Mouse (Mus musculus) ovary, adult 18-20 months (tissue): Measurements from ENCODE around the gene Psmd5.
"Not testable (repeated sequence)": the region's sequence is repeated elsewhere in the genome, so short reads cannot be mapped to it uniquely, and the experiment has no call there.

Experiments used
- DNase-seq: peaks from one replicate; pipeline ENCODE4 v3.0.0; 2022; ENCODE audit warnings: low spot score, mixed read lengths

The Psmd5 gene

DNA sequence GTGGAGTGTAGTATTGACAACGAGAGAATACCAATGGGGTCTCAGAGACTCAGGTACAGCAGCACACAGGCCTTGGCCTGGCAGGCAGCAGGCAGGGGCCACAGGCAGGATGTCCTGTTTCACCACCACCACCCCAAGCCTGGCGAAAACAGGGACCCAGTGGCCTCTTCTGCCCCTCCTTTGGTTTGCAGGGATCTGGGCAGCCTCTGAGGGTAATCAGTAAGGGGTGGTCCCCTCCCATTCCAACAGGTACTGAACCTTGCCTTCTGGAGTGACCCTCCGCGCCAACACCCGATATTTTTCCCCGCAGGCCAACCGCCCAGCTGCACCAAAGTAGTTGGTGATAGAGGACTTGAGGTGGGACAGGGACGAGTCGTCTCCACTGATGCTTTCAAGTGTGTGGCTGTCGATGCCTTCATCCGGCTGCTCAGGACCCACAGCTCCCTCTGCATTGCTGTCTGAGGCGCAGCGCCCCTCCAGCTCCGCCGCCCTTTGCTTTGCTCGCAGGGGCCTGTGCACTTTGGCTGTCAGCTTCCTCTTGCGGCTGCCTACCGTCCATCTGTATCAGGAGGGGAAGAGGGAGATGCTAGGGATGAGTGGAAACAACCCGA lies 20.8 kb upstream of the Psmd5 start:
- no peak for DNase-seq

DNA sequence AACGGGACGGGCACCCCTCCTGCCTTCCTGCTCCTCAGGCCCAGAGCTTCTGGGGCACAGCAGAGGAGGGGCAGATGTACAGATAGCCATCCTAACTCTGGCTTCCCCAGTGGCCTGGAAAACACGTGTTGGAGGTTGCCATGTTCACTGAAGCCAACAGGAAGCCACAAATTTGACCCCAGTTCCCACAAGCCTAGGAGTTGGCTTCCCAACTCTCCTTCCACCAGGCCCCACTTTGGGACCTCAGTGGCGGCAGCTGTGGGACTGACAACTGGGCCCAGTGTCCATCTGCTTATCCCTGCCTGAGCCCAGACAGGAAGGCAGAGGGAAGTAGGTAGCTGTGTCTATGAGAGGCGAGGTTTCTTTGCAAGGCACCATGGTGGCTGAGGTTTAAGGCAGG lies 19.2 kb upstream of the Psmd5 start:
- DNase-seq, result no peak

DNA sequence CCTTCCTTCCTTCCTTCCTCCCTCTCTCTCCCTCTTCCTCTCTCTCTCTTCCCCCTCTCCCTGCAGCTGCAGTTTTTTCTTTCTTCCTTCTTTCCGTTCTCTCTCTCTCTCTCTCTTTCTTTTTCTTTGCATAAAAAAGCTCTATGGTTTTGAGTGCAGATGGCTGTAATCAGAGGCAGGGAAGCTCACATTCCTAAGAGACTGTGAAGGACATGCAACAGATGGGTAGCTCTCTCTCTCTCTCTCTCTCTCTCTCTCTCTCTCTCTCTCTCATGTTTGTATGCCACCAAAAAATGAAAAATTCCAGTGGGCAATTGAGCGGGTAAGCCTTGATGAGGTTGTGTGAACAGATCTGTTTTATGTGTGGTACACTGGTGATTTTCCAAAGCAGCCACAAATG lies 9.4 kb upstream of the Psmd5 start:
- DNase-seq, result no peak

DNA sequence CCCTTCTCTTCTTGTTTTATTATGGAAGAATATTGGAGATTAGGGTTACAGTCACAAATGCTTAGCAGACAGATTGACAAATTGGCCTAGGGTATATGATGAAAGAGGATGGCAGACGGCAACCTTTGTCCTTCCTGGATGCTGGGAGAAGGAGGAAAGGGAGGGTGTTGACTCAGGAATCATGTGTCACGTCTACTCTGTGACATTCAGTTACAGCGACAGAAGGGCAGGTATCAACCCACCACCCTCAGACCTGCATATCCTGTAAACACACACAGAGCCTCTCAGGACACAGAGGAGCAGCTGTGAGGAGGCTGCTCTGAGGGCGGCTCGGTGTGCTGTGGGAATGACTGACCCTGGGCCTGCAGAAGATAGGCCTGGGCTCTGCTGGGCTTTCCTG lies 8.4 kb upstream of the Psmd5 start:
- DNase-seq, result no peak

DNA sequence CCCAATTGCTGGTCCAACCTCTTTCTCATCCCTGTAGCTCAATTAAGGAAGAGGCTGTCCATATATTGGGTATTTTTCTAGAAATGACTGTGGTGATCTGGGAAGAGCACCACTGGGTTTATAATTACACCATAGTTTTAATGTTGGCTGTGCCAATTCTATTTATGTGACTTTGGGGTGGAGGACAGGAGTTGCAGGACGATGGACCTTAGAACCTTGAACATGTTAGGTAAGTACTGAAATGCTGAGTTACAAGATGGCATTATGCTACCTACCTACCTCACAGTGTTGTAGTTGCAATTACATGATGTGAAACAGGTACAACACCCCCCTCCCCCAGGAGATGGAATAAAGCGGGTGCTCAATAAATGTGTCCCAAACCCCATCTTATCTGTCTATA lies 8.0 kb upstream of the Psmd5 start:
- DNase-seq, result no peak

DNA sequence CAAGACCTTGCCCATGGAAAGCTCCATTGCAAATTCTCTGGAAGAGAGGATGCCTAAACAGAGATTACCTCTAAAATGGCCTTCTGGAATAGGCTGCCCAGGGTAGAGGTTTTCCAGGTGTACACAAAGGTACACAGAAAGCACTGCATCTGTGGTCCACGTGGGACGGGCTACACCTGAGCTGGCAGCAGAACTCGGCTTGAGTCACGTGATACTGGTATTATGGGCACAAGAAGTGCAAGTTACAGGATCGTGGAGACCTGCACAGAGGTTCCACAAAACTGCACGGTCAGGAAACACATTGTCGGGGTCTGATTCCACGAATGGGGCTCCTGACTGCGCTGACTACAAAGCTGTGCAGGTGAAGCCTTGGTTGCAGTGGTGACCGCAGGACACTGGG lies 5.3 kb upstream of the Psmd5 start:
- DNase-seq, result no peak

DNA sequence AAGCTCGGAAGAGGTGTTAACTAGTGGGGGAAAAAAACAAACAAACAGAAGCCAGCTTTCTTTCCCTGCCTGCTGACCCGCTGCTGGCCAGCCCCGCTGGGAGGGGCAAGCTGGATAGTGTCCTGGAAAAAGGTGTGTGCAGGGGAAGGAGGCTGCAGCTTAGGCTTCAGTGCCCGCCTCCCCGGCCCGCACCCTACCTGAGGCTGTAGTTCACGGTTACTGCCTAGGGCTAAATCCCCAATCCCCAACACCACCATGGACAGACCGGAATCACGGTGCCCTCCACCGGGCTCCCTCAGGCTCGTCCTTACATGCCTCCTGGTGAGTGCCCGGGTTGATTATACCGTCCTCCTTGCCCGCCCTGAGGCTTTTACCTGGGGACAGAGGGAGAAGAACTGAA lies 497 bp downstream of the Psmd5 start, which contains the start of gene Cutal:
Gene Cutal (plus strand): TSS at position 126 of the 400 bp plus-strand sequence.
- no peak for DNase-seq

DNA sequence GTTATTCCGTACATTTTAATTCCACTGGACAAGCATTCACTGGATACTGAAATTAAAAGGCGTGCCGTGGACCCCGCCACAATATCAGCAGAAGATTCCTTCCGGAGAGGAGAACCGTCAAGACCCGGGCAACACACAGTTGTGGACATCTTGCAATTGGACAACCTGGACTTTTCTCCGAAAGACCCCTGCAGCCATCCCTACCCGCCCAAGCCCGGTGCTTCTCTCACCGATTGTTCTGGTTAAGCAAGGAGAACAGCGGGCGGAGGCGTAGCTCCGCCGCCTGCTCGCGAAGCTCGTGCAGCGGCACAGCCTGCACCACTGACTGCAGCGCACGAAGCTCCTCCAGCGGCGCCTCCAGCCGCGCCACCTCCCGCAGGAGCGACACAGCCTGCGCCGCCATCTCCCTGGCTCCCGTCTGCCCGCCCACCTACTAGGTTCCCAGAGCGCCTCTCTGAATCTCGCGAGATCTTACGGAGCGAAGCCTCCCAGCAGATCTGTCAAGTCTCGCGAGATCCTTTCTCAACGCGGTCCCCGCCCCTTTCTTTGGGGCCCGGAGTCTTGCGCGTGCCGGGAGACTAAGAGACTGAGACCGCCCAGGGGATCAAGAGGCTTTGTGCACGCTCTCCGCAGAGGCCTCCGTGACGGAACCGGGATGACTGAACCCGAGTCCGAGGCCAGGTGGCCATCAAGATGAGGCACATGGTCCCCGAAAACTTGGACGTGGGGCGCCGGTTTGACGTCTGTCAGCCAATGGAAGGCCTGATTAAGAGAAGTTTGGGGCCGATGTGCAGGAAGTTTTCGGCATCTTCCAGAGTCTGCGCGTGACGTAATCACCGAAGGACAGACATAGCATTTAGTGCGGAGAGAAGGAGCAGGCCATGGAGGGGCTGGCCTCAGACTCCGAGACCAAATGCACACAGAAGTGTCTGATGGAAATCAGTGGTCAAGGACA lies 4.0 kb downstream of the Psmd5 start:
- DNase-seq, result peak; percentile 94

DNA sequence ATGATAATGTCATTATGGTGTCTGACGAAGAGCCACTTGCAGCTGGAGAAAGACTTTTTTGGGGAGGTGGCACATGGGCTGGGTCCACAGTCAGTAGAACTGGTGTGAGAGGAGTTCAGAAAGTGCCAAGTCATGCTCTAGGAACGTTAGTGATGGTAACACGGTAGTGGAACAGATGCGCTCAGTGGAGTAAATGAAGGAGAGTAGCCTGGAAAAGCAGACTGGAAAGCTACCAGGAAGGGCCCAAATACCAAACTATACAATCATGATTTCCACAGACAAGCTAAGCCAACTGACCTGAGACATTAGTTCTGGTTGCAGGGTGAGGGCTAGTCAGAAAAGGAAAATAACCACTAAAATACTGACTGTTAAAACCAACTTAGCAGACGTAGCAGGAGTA lies 5.1 kb downstream of the Psmd5 start:
- DNase-seq, result no peak

DNA sequence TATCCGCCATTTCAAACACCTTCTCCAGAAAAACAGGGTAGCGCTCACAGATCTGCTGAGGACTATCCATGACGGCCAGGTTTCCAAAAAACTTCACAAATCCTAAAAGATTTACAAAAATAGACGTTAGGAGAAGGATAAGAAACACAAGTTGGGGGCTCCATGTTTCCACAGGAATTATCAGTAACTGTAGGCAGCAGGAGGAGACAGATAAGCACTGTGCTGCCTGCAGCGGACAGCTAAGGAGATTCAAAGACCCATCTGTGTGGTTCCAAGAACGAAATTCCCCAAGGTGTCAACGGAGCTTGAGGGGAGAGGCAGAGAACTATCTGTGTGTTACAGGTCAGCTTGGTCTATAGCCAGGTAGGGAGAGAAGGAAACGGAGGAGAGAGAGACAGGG lies 17.0 kb downstream of the Psmd5 start:
- DNase-seq, result no peak

DNA sequence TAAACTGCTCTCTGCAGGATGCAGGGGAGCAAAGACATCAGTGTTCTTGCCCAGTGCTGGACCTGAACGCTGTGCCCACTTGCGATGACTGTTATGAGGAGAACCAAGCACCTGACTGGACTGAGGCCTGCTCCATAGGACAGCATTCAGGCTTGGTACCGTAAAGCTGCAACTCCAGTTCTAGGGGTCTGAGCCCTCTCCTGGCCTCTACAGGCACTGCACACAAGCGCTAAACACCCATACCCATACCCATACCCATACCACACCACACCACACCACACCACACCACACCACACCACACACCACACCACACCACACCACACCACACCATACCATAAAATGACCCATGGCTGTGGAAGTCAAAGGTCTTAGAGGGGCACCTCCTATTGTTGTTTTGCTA lies 19.5 kb downstream of the Psmd5 start:
- DNase-seq, result no peak

DNA sequence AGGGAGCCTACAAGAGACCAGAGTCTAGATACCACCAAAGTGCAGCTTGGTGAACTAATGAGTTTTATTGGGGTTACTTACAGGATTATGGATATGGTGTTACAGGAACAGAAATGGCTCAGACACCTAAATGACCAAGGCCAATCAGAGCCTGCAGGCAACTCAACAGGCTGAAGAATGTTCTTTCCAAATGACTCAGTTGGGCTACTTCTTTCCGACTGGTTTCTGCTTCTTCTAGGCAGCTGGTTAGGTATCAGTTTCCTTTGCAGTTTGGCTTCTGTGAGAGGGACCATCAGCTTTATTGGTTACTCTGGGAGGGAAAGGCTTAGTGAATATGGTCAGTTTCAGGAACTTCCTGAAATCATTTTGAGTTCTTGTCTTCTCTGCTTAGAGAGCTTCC lies 27.1 kb downstream of the Psmd5 start:
- no peak for DNase-seq

DNA sequence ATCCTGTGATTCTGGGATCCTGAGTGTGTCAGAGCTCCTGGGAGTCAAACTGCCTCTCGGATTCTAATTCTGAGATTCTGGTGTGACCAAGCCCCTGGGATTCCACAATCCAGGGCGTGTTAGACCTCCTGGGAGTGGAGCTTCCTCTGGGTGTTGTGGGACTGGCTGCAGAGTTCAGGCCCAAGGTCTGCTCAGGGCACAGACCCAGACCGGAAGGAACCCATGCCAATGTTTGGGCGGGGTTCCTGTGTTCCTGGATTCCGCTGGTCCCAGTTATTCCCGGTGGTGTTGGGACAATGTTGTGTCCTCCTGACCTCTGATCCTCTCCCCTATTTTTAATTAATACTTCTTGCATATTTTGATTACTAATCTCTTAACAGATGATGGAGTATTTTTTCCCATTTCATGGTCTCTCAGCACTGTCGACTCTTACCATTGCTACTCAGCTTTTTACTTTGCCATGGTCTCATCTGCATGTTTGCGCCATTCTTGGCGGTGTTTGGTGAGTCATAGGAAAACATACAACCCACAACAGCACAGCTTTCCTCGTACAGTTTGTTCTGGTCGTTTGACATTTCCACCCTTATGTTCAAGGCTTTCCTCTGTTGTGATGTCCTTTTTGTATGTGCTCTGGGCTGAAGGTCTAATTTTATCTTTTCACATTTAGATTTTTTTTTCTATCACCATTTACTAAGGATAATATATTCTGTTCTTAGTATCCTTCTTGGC lies 31.4 kb downstream of the Psmd5 start:
- DNase-seq, result peak; percentile 33

DNA sequence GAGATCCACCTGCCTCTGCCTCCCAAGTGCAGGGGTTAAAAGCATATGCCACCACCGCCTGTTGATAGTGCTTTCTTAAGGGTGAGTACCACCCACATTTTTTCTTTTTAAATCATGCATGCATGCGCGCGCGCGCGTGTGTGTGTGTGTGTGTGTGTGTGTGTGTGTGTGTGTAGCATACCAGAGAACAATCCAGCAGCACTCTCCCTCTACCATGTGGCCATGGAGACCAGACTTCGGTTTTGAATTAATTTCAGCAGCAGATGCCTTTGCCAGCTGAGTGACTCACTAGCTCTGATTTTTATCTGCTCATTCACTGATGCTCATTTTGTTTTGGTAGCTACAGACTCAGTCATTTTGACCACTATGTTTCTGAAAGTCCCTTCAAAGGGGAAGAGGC lies 33.1 kb downstream of the Psmd5 start:
- DNase-seq, result no peak

DNA sequence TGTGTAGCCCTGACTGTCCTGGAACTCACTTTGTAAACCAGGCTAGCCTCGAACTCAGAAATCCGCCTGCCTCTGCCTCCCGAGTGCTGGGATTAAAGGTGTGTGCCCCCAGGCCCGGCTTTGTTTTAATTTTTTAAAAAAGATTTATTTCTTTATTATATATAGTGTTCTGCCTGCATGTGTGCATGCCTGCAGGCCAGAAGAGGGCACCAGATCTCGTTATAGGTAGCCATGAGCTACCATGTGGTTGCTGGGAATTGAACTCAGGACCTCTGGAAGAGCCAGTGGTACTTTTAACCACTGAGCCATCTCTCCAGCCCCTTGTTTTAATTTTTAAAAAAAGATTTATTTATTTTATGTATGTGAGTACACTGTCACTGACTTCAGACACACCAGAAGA lies 34.6 kb downstream of the Psmd5 start:
- not testable (repeated sequence) for DNase-seq

DNA sequence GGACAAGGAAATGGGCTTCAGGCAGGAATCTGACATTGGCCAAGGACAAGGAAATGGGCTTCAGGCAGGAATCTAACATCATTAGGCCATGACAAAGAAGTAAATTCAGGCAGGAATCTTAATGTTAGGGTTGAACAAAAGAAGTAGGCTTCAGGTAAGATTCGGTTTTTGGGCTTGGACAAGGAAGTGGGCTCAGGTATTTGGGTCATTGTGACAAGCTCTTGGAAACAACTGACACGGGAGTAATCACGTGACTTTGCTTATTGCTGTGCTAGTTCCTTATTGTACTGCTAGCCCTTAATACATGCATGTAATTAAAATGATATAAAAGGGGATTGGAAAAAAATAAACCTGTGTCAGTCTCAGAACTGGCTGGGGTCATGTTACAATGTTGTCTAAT lies 39.1 kb downstream of the Psmd5 start:
- DNase-seq, result no peak

DNA sequence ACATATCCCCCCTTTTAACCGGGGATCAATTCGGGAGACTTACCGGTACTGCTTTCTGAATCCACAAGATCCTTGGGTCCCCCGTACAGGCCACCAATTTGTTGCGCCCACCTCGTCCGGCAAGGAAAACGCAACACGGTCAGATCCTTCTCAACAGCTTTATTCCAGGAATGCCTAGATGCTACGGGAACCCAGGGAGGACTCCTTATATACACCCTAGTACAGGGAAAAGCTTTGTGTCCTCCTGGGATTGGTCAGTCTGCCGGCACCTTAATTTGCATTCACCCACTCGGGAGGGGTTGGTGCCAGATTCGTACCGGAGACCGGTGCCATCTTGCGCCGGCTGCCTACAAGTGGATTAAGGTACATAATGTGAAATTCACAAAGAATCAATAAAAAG lies 41.1 kb downstream of the Psmd5 start:
- DNase-seq, result no peak

DNA sequence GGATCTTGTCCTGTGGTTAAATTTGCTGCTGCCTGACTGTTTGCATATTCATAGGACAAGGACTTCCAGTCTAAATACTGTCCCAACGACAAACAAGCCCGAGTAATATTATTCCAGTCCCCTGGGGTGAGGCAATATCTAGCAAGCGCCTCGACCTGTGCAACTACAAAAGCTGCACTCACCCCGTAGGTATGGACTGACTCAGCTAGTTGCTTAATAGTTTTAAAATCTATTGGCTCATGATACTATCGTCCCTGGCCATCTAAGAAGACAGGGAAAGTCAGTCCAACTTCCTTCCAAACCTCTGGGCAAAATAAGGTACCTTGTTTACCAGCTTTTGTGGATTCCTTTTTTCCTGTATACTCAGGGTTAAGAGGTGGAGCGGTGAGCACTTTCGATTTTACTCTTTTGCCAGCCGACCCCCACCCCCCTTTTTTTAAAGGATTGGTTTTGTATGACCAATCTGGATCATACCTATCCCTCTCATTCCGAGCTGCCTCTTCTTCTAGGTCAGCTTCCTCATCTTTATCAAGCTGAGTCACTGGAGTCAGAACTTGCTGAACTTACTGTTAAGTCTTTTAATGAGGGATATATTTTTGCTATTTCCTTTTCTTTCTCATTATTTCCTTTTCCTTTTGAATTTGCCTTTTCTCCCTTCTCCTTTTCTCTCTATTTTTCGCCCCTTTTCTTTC lies 41.9 kb downstream of the Psmd5 start, which contains the start of gene Gm34653:
Gene Gm34653 (plus strand): TSS at position 242 of the 692 bp plus-strand sequence.
- DNase-seq, result not testable (repeated sequence)

DNA sequence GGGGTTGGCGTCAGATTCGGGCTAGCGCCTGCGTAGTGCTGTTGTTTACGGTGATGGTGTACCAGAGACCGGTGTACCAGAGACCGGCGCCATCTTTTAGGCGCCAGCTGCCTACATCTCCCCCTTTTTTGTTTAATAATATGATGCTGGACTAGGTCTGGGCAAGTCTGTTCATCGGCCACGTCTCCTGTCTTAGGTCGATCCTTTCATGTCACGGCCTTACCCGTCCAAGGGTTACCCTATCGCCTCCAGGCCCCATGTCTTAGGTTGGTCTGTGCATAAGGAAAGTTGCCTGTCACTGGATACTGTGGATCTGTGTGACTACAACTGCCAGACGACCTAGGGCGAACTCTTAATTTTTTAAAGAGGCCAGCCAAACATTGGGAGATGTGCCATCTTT lies 44.7 kb downstream of the Psmd5 start:
- not testable (repeated sequence) for DNase-seq

DNA sequence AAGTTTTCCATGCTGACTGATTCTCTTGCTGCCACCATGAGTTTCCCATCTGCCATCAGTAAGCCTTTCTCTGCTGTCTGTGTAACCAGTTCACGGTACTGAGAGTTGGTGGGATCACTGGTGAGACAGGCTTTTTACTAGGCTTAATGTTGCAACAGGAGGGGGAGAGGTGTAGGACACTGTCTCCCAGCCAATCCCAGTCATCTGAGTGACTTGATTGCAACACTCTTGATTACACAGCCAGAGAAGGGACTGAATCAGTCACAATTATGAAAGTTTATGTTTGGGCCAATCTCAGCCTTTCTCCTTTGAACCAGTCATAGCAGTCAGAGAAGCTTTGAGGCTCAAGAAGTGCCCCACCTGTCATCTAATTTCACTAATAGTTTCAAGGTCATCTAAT lies 46.7 kb downstream of the Psmd5 start:
- DNase-seq, result no peak

DNA sequence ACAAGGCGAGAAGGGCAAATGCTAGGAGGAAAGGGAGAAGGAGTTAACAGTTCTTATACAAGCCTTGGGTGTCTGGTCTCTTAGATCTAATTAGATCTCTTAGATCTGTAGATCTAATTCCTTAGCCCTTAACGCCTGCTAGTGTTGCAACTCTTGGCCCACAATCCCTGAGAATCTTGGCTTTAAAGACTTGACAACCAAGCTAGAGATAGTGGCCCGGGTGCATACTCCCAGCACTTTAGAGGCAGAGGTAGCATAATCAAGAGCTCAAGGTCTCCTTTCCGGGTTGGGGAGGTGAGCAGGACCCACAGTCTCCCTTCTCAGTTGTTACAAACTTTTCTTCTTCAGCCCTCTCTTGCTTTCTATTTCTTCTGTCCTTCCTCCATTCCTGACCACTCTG lies 47.2 kb downstream of the Psmd5 start:
- DNase-seq, result no peak
